Mouse (Mus musculus): ENCODE measurements at regions not wholly inside any gene's neighbourhood (a gene's known extent, or its start where the extent isn't known, plus 50 kb on each side); places are given as distances from the start of the nearest gene placed in this dataset.

GRCm38 (mm10) chr19:54755451-54755850 is 371.6 kb downstream of the Gpam start:
- TF ChIP-seq POLR2A (IDR thresholded peaks at IDR 0.05; ENCODE audit: extremely low read depth, insufficient read depth, low read length) (no peak), CTCF (IDR thresholded peaks at IDR 0.05; ENCODE audit: low read depth, low read length) (no peak)
